9 mouse cellular contexts compared by ENCODE assay signal in genomic region chr15:79251781-79252491, GRCm38 (mm10). TPM values are rescaled to one million over a fixed set of nuclear protein-coding genes. Genes with fewer than 3 reads are reported as not detected.
DNase-seq lines count a peak whose midpoint lies in the region; ATAC-seq and TF ChIP-seq lines count a peak whose summit lies in the region.
"Had no signal": no experiment of that assay in that cellular context is flagged by ENCODE, and none has a peak within 500 bp of the region (broad histone marks: within the 10 kb centered on the region; RNA-seq: fewer than 3 reads in every experiment).

No protein-coding gene starts in this region.

- H3K36me3 ChIP-seq in forebrain, embryonic 11.5 days (ENCODE audit: control insufficient read depth, insufficient read depth, low read length), result no peaks in the 10 kb centered on the region; the same call in 1 of the 2 replicates
- peaks cover 12% of the 10 kb centered on the region; the same call in 1 of the 2 replicates for H3K36me3 ChIP-seq in kidney, embryonic 16.5 days (ENCODE audit: insufficient read depth, low read length)
- H3K36me3 ChIP-seq in myocyte (ENCODE audit: control insufficient read depth, insufficient read depth), result no peaks in the 10 kb centered on the region

- H3ac ChIP-seq in myocyte (ENCODE audit: control insufficient read depth, insufficient read length), result no peak overlapping the region

- peak; percentile 27; the same call in 1 of the 2 replicates for TF ChIP-seq CTCF in brain, embryonic 14.5 days (IDR thresholded peaks at IDR 0.05; ENCODE audit: borderline replicate concordance, extremely low read depth, insufficient read depth, insufficient read length)

- H3K79me2 ChIP-seq in myocyte (ENCODE audit: control insufficient read depth, insufficient read depth), result no peaks in the 10 kb centered on the region

- 3% methylated on average over 60 of the region's 61 CpGs for WGBS in forebrain, embryonic 11.5 days
- WGBS in kidney, embryonic 16.5 days, result 2% methylated on average over 57 of the region's 61 CpGs

- peaks cover 7% of the 10 kb centered on the region for H3K4me1 ChIP-seq in forebrain, embryonic 11.5 days (replicated peaks; ENCODE audit: control insufficient read depth, insufficient read depth, low read length)
- peaks cover 13% of the 10 kb centered on the region for H3K4me1 ChIP-seq in kidney, embryonic 16.5 days (ENCODE audit: insufficient read depth, low read length)

- TF ChIP-seq POLR2A in brain, embryonic 14.5 days (IDR thresholded peaks at IDR 0.05; ENCODE audit: borderline replicate concordance, extremely low read depth, insufficient read depth, insufficient read length, poor library complexity, severe bottlenecking), result no peak
- TF ChIP-seq POLR2A in myocyte (IDR thresholded peaks at IDR 0.05; ENCODE audit: insufficient read length, low read depth), result no peak

- H3K4me2 ChIP-seq in forebrain, embryonic 11.5 days (ENCODE audit: low read depth, low read length, severe bottlenecking), result peak overlapping the region; percentile 55
- peak overlapping the region; percentile 80 for H3K4me2 ChIP-seq in kidney, embryonic 16.5 days (replicated peaks; ENCODE audit: low read depth, low read length)
- no peak overlapping the region for H3K4me2 ChIP-seq in myocyte (ENCODE audit: low read depth)

- DNase-seq in layer of hippocampus, postnatal 14 days (ENCODE audit: low spot score in 2 of 2), result peak; percentile 32 to 37
- no peak for DNase-seq in layer of hippocampus, adult 9-11 months
- peak; percentile 43 for DNase-seq in brain, embryonic 14.5 days (ENCODE audit: low read depth)
- peak; percentile 68 for DNase-seq in forebrain, embryonic 11.5 days (ENCODE audit: low spot score)
- DNase-seq in spleen, postnatal 10 days (ENCODE audit: low spot score in 2 of 2), result no peak
- no peak for DNase-seq in gastrocnemius, postnatal 25 days

- no peak overlapping the region for H3K27ac ChIP-seq in forebrain, embryonic 11.5 days (ENCODE audit: low read depth, low read length)
- H3K27ac ChIP-seq in kidney, embryonic 16.5 days (ENCODE audit: low read length), result no peak overlapping the region

- peak overlapping the region; percentile 44 for H3K9ac ChIP-seq in forebrain, embryonic 11.5 days (ENCODE audit: low read length)
- peak overlapping the region; percentile 69 for H3K9ac ChIP-seq in kidney, embryonic 16.5 days (replicated peaks; ENCODE audit: low read length)

- no peaks in the 10 kb centered on the region for H3K9me3 ChIP-seq in forebrain, embryonic 11.5 days (ENCODE audit: control insufficient read depth, low read length)
- H3K9me3 ChIP-seq in kidney, embryonic 16.5 days (ENCODE audit: low read length), result no peaks in the 10 kb centered on the region

- H3K27me3 ChIP-seq in forebrain, embryonic 11.5 days (ENCODE audit: control insufficient read depth, insufficient read depth, low read length), result peaks cover 26% of the 10 kb centered on the region
- peaks cover 34% of the 10 kb centered on the region for H3K27me3 ChIP-seq in kidney, embryonic 16.5 days (ENCODE audit: insufficient read depth, low read length)
- H3K27me3 ChIP-seq in myocyte (ENCODE audit: control insufficient read depth, insufficient read depth, insufficient read length), result peaks cover 48% of the 10 kb centered on the region

- no peak for ATAC-seq in forebrain, embryonic 11.5 days (replicated peaks; ENCODE audit: low FRiP score)
- ATAC-seq in kidney, embryonic 16.5 days (ENCODE audit: low FRiP score, low TSS enrichment), result peak; percentile 71

- peak overlapping the region; percentile 25 for H3K4me3 ChIP-seq in forebrain, embryonic 11.5 days (ENCODE audit: low read depth, low read length)
- H3K4me3 ChIP-seq in kidney, embryonic 16.5 days (ENCODE audit: low read length), result peak overlapping the region; percentile 47
- H3K4me3 ChIP-seq in myocyte, result no peak overlapping the region

TF ChIP-seq in myocyte, 11 proteins besides CTCF, POLR2A, EP300 and RAD21:
- no peak for TF ChIP-seq TCF12 (IDR thresholded peaks at IDR 0.05; ENCODE audit: insufficient read depth, poor library complexity, severe bottlenecking)
- TF ChIP-seq POLR2AphosphoS2 (IDR thresholded peaks at IDR 0.05; ENCODE audit: insufficient read length, low read depth), result peak; percentile 75
- no peak for TF ChIP-seq REST (IDR thresholded peaks at IDR 0.05; ENCODE audit: insufficient read depth, insufficient read length)
TF ChIP-seq in myocyte: peak in this region for 1.

RNA-seq across cellular contexts. Expression of gene Slc16a8, which starts 2.6 kb away (rescaled TPM):
- total RNA-seq in layer of hippocampus, postnatal 14 days (2021), result 1 to 10 TPM in 1 of 2 experiments, under 1 TPM in 1; 0.21 to 1.0 TPM
- 0.37 and 0.50 TPM in 2 replicates for polyA plus RNA-seq in brain, embryonic 14.5 days (2012; rRNA removed)
- 0.16 TPM in 1 of 2 replicates, not detected in the other for polyA plus RNA-seq in forebrain, embryonic 11.5 days (2014; fragmentation: Nextera tagmentation; extraction: Ambion mirVana)
- 0.24 and 0.30 TPM in 2 replicates for polyA plus RNA-seq in kidney, embryonic 16.5 days (2015; fragmentation: Nextera tagmentation; extraction: Ambion mirVana)
- 0.25 TPM for polyA plus RNA-seq in myocyte (2012; fragmentation: generic; extraction: Trizol)
- under 1 TPM in 1 of 2 experiments, not detected in 1; 0.20 TPM for total RNA-seq in gastrocnemius, postnatal 25 days (2021)
- total RNA-seq: layer of hippocampus, postnatal 25 days had no signal

RNA-seq across cellular contexts. Expression of gene Gm49486, which starts 22.7 kb away (rescaled TPM):
- total RNA-seq in layer of hippocampus, postnatal 14 days (2021), result 1 to 10 TPM; 1.3 to 1.7 TPM
- polyA plus RNA-seq in brain, embryonic 14.5 days (2012; rRNA removed), result 1.9 and 2.5 TPM in 2 replicates
- 0.31 and 0.41 TPM in 2 replicates for polyA plus RNA-seq in forebrain, embryonic 11.5 days (2014; fragmentation: Nextera tagmentation; extraction: Ambion mirVana)
- polyA plus RNA-seq in kidney, embryonic 16.5 days (2015; fragmentation: Nextera tagmentation; extraction: Ambion mirVana), result 0.55 and 0.72 TPM in 2 replicates
- 0.05 TPM for polyA plus RNA-seq in myocyte (2012; fragmentation: generic; extraction: Trizol)
- under 1 TPM; 0.23 to 0.54 TPM for total RNA-seq in gastrocnemius, postnatal 25 days (2021)

RNA-seq across cellular contexts. Expression of gene Pick1, which starts 23.0 kb away (rescaled TPM):
- total RNA-seq in layer of hippocampus, postnatal 14 days (2021), result 10 to 100 TPM; 47.6 to 47.8 TPM
- 102 and 109 TPM in 2 replicates for polyA plus RNA-seq in brain, embryonic 14.5 days (2012; rRNA removed)
- 29.0 and 32.4 TPM in 2 replicates for polyA plus RNA-seq in forebrain, embryonic 11.5 days (2014; fragmentation: Nextera tagmentation; extraction: Ambion mirVana)
- polyA plus RNA-seq in kidney, embryonic 16.5 days (2015; fragmentation: Nextera tagmentation; extraction: Ambion mirVana), result 56.9 and 57.8 TPM in 2 replicates
- polyA plus RNA-seq in myocyte (2012; fragmentation: generic; extraction: Trizol), result 26.0 TPM
- 10 to 100 TPM; 24.8 to 28.5 TPM for total RNA-seq in gastrocnemius, postnatal 25 days (2021)

RNA-seq across cellular contexts. Expression of gene Baiap2l2, which starts 33.4 kb away (rescaled TPM):
- 1 to 10 TPM; 2.7 to 4.0 TPM for total RNA-seq in layer of hippocampus, postnatal 14 days (2021)
- 1.8 and 2.9 TPM in 2 replicates for polyA plus RNA-seq in brain, embryonic 14.5 days (2012; rRNA removed)
- 1.3 and 4.2 TPM in 2 replicates for polyA plus RNA-seq in forebrain, embryonic 11.5 days (2014; fragmentation: Nextera tagmentation; extraction: Ambion mirVana)
- polyA plus RNA-seq in kidney, embryonic 16.5 days (2015; fragmentation: Nextera tagmentation; extraction: Ambion mirVana), result 12.5 and 17.7 TPM in 2 replicates
- polyA plus RNA-seq in myocyte (2012; fragmentation: generic; extraction: Trizol), result 1.7 TPM
- total RNA-seq in gastrocnemius, postnatal 25 days (2021), result 1 to 10 TPM; 1.6 to 1.9 TPM

Comparison
In these comparisons a context has a peak if more than half of its experiments do, and no peak if none do; other contexts are left out.
1. DNase-seq: peak in layer of hippocampus, postnatal 14 days (2 of 2), brain, embryonic 14.5 days (single experiment) and forebrain, embryonic 11.5 days (single experiment); none in layer of hippocampus, adult 9-11 months (single experiment), spleen, postnatal 10 days (0 of 2) and gastrocnemius, postnatal 25 days (single experiment).